Mouse (Mus musculus) ES-E14 (cell line): ENCODE data around the gene Dmrtc2. TPM values are rescaled to one million over a fixed set of nuclear protein-coding genes. Genes with fewer than 3 reads are reported as not detected.

Source experiments
- DNase-seq: peaks from one replicate; pipeline ENCODE4 v3.0.0-alpha.2; 2013; ENCODE audit warnings: low read depth, low spot score
- H3K27ac ChIP-seq: 2 replicates; pipeline ENCODE4 v1.5.1; 2012; ENCODE audit warnings: low read depth, mild to moderate bottlenecking, low read length, moderate library complexity, mixed read lengths; ENCODE audit not compliant: poor library complexity, insufficient read depth, severe bottlenecking
- H3K36me3 ChIP-seq: 2 replicates; pipeline ENCODE4 v1.6.1; 2012; ENCODE audit warnings: mild to moderate bottlenecking, low read length, moderate library complexity, mixed read lengths; ENCODE audit not compliant: control insufficient read depth, poor library complexity, insufficient read depth, severe bottlenecking
- H3K4me1 ChIP-seq, 2 experiments: fragments of 150-350 bp in 1 of 2; sonication (generic) in 1 of 2; 2 replicates each; pipeline ENCODE4 v1.6.1; 2012; ENCODE audit warnings: low read length in 2 of 2, mild to moderate bottlenecking in 1 of 2, mixed read lengths in 1 of 2; ENCODE audit not compliant: control insufficient read depth in 2 of 2, insufficient read depth in 2 of 2, poor library complexity in 1 of 2
- H3K4me3 ChIP-seq, 2 experiments: fragments of 150-350 bp in 1 of 2; sonication (generic) in 1 of 2; 2 replicates each; pipeline ENCODE4 v1.5.1; 2012; ENCODE audit warnings: low read length in 2 of 2, low read depth in 1 of 2, mild to moderate bottlenecking in 1 of 2, mixed read lengths in 1 of 2; ENCODE audit not compliant: insufficient read depth in 1 of 2, poor library complexity in 1 of 2, severe bottlenecking in 1 of 2
- H3K9ac ChIP-seq: 2 replicates; pipeline ENCODE4 v1.6.1; 2012; ENCODE audit warnings: low read depth, mild to moderate bottlenecking, low read length, mixed read lengths; ENCODE audit not compliant: poor library complexity, insufficient read depth, severe bottlenecking
- H3K9me3 ChIP-seq: fragments of 150-350 bp; sonication (generic); 2 replicates; pipeline ENCODE4 v1.6.1; 2012; ENCODE audit warnings: low read depth, mild to moderate bottlenecking, low read length; ENCODE audit not compliant: control insufficient read depth, insufficient read depth
- CHD2 ChIP-seq: IDR thresholded peaks from 2 replicates; pipeline ENCODE4 v1.6.1; 2014; ENCODE audit warnings: mild to moderate bottlenecking, low read depth, low read length, inconsistent platforms
- HCFC1 ChIP-seq: IDR thresholded peaks from 2 replicates; pipeline ENCODE4 v1.6.1; 2012; ENCODE audit warnings: low read length, inconsistent platforms, borderline replicate concordance; ENCODE audit not compliant: insufficient read depth
- MAFK ChIP-seq: IDR thresholded peaks from 2 replicates; pipeline ENCODE4 v1.6.1; 2014; ENCODE audit warnings: mild to moderate bottlenecking, low read depth, low read length, inconsistent platforms; ENCODE audit not compliant: insufficient read depth
- ZC3H11A ChIP-seq: IDR thresholded peaks from 2 replicates; pipeline ENCODE4 v1.6.1; 2012; ENCODE audit warnings: low read depth, mild to moderate bottlenecking, inconsistent platforms, low read length, borderline replicate concordance
- ZNF384 ChIP-seq: IDR thresholded peaks from 2 replicates; pipeline ENCODE4 v1.6.1; 2012; ENCODE audit warnings: low read depth, low read length, inconsistent platforms
- in situ Hi-C, 2 experiments: fragments of 600-800 bp; cut with MboI; formaldehyde crosslinking; loops; one replicate each; pipeline ENCODE4 v1.15.1; 2025; ENCODE audit warnings: low sequenced_read_pairs in 2 of 2, inconsistent platforms in 1 of 2; ENCODE audit not compliant: unreplicated experiment in 2 of 2
- total RNA-seq: library from RNA; depleted of rRNA; stranded (reverse); fragments of 300-350 nt; gene quantifications from 2 replicates; pipeline ENCODE4 v1.2.3, GENCODE M21; 2012

The Dmrtc2 gene
- total RNA-seq, 1 experiment, result 0.54 TPM

DNA sequence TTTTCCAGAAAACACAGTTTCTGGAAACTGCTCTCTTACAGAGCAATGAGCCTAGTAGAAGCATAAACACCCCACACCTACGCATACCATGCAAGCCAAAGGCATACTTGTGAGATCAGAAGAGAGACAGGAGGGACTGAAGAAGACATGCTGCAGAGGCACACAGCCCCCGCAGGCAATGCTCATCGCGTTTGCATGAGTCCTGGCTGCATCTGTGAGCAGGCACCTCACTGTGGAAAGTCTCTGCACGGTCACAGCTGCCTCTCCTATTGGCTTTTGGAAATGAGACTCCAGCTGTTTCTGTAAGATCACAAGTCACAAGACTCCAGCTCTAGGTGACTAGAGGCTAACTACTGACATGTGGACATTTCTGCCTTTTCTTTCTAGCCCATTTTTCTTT is 19.7 kb upstream of the Dmrtc2 start:
- Histone ChIP-seq H3K9me3 (no peaks in the 10 kb centered on the region), H3K27ac (peak overlapping the region; percentile 32; the same call in 1 of the 2 replicates), H3K4me1 (peaks cover 16 to 23% of the 10 kb centered on the region in 2 experiments; a peak in 3 of 4 replicates), H3K36me3 (no peaks in the 10 kb centered on the region), H3K9ac (peak overlapping the region; percentile 0; the same call in 1 of the 2 replicates), H3K4me3 (peak overlapping the region in 1 of 2 experiments; percentile 2; a peak in 1 of 4 replicates)
- TF ChIP-seq ZC3H11A, result no peak
- no peak for TF ChIP-seq MAFK
- no peak for TF ChIP-seq HCFC1
- TF ChIP-seq CHD2, result no peak
- TF ChIP-seq ZNF384, result no peak
- no peak for DNase-seq
- in situ Hi-C loops, result no loop called here

DNA sequence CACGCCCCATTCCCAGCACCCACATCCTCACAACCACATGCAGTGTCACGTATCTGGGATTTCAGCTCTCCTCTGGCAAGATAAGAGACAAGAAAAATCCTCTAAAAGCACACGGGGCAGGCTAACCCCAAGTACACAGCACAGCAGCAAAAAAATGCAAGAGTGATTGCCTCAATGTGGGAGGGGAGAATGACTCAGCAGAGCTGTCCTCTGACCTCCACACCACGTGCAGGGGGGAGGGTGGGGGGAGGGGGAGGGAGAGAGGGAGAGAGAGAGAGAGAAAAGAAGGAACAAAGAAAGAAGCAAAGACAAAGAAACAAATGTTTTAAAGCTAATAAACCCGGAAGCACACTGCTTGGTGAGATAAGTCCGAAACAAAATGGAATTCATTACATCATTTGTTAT is 19.0 kb upstream of the Dmrtc2 start:
- TF ChIP-seq CHD2, result no peak
- no peak for TF ChIP-seq ZC3H11A
- TF ChIP-seq MAFK, result peak; percentile 95
- TF ChIP-seq HCFC1, result no peak
- TF ChIP-seq ZNF384, result peak; percentile 62; the same call in 1 of the 2 replicates

DNA sequence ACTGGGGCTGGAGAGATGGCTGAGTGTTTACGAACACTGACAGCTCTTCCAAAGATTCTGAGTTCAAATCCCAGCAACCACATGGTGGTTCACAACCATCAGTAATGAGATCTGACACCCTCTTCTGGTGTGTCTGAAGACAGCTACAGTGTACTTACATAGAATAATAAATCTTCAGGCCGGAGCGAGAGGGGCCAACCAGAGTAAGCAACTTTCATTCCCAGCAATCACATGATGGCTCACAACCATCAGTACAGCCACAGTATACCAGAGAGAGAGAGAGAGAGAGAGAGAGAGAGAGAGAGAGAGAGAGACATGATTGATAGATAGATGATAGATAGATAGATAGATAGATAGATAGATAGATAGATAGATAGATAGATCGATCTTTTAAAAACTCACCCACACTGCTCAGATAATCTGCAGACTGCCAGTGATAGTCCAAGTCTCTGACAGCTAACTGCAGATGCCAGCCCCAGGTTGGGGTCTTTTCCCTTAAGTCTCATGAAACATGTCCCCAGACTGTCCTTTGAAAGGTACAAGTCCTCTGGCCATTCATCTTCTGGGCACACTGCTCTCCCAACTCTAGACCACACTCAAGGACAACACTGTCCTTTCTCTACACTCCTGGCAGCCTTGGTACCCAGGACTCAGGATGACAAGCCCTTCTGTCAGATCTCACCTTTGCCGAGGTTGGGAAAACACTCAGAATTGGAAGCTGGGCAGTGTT is 18.1 kb upstream of the Dmrtc2 start:
- Histone ChIP-seq H3K27ac (peak overlapping the region; percentile 24), H3K36me3 (no peaks in the 10 kb centered on the region), H3K4me3 (peak overlapping the region in 1 of 2 experiments; percentile 13; a peak in 1 of 4 replicates), H3K9ac (peak overlapping the region; percentile 55), H3K9me3 (no peaks in the 10 kb centered on the region), H3K4me1 (peaks cover 16 to 26% of the 10 kb centered on the region in 2 experiments)
- TF ChIP-seq ZC3H11A, result no peak
- no peak for TF ChIP-seq ZNF384
- no peak for TF ChIP-seq MAFK
- no peak for TF ChIP-seq HCFC1
- TF ChIP-seq CHD2, result no peak
- in situ Hi-C loops, result no loop called here
- no peak for DNase-seq

More for the DNA sequence above, 19.0 kb upstream of the Dmrtc2 start:
- Histone ChIP-seq H3K9me3 (no peaks in the 10 kb centered on the region), H3K27ac (peak overlapping the region; percentile 95), H3K4me1 (peaks cover 16 to 23% of the 10 kb centered on the region in 2 experiments; a peak in 3 of 4 replicates), H3K4me3 (peak overlapping the region; percentile 35 to 45), H3K36me3 (no peaks in the 10 kb centered on the region), H3K9ac (peak overlapping the region; percentile 82)
- peak; percentile 75 for DNase-seq
- in situ Hi-C loops, result no loop called here

DNA sequence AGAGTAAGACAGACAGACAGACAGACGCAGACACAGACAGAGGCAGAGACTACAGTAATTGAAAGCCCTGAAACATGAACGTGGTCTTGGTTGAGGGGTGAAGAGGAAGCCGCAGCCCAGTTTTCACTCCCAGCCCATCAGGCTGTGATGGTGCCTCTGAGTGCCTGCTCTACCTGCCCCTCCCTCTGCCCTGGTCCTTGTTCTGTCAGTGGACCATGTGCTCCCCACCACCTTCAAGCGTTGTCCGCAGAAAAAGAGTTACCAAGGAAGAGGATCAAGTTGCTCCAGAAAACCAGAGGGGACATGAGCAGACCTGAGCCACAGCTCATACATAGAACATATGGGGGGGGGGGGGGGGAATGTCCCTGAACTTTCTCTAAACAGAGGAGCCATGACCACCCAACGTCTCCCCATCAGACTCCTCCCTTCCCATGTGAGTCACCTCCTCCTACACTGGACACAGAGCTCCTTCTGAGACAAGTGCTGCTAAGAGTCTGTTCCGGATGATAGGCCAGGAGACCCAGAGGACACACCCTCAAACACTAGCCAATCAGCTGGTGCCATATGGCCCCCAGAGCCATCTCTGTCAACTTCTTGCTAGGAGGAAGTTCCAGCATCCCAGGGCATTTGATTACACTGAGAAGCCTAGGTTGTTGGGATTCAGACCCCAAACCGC is 17.2 kb upstream of the Dmrtc2 start:
- Histone ChIP-seq H3K36me3 (no peaks in the 10 kb centered on the region), H3K4me3 (peak overlapping the region in 1 of 2 experiments; percentile 14; a peak in 1 of 4 replicates), H3K4me1 (peaks cover 16 to 32% of the 10 kb centered on the region in 2 experiments), H3K27ac (peak overlapping the region; percentile 65), H3K9me3 (no peaks in the 10 kb centered on the region), H3K9ac (peak overlapping the region; percentile 55; the same call in 1 of the 2 replicates)
- DNase-seq, result no peak
- TF ChIP-seq ZC3H11A (no peak), MAFK (no peak), ZNF384 (no peak), HCFC1 (no peak), CHD2 (no peak)
- in situ Hi-C loops, result no loop called here

DNA sequence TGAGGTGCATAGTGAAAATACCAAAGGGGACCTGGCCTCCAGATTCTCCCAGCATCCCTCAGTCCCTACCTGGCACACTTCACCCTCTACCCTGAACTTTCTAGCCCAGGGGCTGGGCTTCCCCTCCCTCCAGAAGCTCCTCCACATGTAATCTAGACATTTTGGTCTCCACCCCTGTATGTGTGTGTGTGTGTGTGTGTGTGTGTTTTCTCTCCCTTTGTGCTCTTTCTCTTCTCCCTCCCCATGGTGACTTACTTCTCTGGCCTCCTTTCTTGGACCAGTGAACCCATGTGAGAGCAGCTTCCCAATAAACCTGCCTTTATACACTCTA is 16.7 kb upstream of the Dmrtc2 start:
- H3K9ac ChIP-seq, result no peak overlapping the region
- no peak for TF ChIP-seq MAFK
- TF ChIP-seq CHD2, result no peak
- TF ChIP-seq ZNF384, result no peak
- no peak for TF ChIP-seq HCFC1
- no peak for TF ChIP-seq ZC3H11A
- no peak overlapping the region for H3K4me3 ChIP-seq
- H3K9me3 ChIP-seq, result no peaks in the 10 kb centered on the region
- in situ Hi-C loops, result no loop called here
- H3K4me1 ChIP-seq, result peaks cover 16 to 32% of the 10 kb centered on the region in 2 experiments
- peak overlapping the region; percentile 65 for H3K27ac ChIP-seq
- no peak for DNase-seq
- H3K36me3 ChIP-seq, result no peaks in the 10 kb centered on the region
